Mouse (Mus musculus): ENCODE results near the gene Vipr1.
"Not testable (repeated sequence)": the region's sequence is repeated elsewhere in the genome, so short reads cannot be mapped to it uniquely, and the experiment has no call there.

The Vipr1 gene

GRCm38 (mm10) chr9:121642401-121643181 lies at the start of gene Vipr1:
Gene Vipr1 (plus strand): TSS chr9:121642716.
- DNase-seq, result peak; percentile 95

GRCm38 (mm10) chr9:121592948-121593550 lies 49.5 kb upstream of the Vipr1 start:
- DNase-seq, result no peak

- not testable (repeated sequence) for DNase-seq
Measured at GRCm38 (mm10) chr9:121593768-121594167, 48.7 kb upstream of the Vipr1 start.

- DNase-seq, result no peak
Measured at GRCm38 (mm10) chr9:121594771-121595170, 47.7 kb upstream of the Vipr1 start.

GRCm38 (mm10) chr9:121598106-121598505 lies 44.4 kb upstream of the Vipr1 start:
- DNase-seq, result no peak

- DNase-seq, result no peak
Measured at GRCm38 (mm10) chr9:121599551-121599950, 43.0 kb upstream of the Vipr1 start.

GRCm38 (mm10) chr9:121600201-121600860 lies 42.2 kb upstream of the Vipr1 start:
- DNase-seq, result no peak

- DNase-seq, result no peak
Measured at GRCm38 (mm10) chr9:121600861-121601427, 41.6 kb upstream of the Vipr1 start.

GRCm38 (mm10) chr9:121602381-121602780 lies 40.1 kb upstream of the Vipr1 start:
- no peak for DNase-seq

GRCm38 (mm10) chr9:121605414-121606278 lies 36.9 kb upstream of the Vipr1 start:
- peak; percentile 95 for DNase-seq

- no peak for DNase-seq
Measured at GRCm38 (mm10) chr9:121606498-121607096, 35.9 kb upstream of the Vipr1 start.

- DNase-seq, result no peak
Measured at GRCm38 (mm10) chr9:121609381-121609780, 33.1 kb upstream of the Vipr1 start.

- DNase-seq, result no peak
Measured at GRCm38 (mm10) chr9:121613192-121613591, 29.3 kb upstream of the Vipr1 start.

- DNase-seq, result no peak
Measured at GRCm38 (mm10) chr9:121614241-121614757, 28.2 kb upstream of the Vipr1 start.

- DNase-seq, result no peak
Measured at GRCm38 (mm10) chr9:121616471-121616870, 26.0 kb upstream of the Vipr1 start.

- DNase-seq, result no peak
Measured at GRCm38 (mm10) chr9:121619441-121619840, 23.1 kb upstream of the Vipr1 start.

- DNase-seq, result no peak
Measured at GRCm38 (mm10) chr9:121623235-121623634, 19.3 kb upstream of the Vipr1 start.

GRCm38 (mm10) chr9:121624920-121625319 lies 17.6 kb upstream of the Vipr1 start:
- DNase-seq, result no peak

- no peak for DNase-seq
Measured at GRCm38 (mm10) chr9:121630627-121631026, 11.9 kb upstream of the Vipr1 start.

GRCm38 (mm10) chr9:121631946-121632345 lies 10.6 kb upstream of the Vipr1 start:
- peak; percentile 96 for DNase-seq

GRCm38 (mm10) chr9:121632891-121633290 lies 9.6 kb upstream of the Vipr1 start:
- peak; percentile 93 for DNase-seq

- DNase-seq, result peak; percentile 91
Measured at GRCm38 (mm10) chr9:121633306-121633705, 9.2 kb upstream of the Vipr1 start.
